Mouse (Mus musculus) duodenum, adult 2 months (tissue): ENCODE results near the gene Kcnip1. TPM values are rescaled to one million over a fixed set of nuclear protein-coding genes. Genes with fewer than 3 reads are reported as not detected.

Experiments used
- polyA plus RNA-seq: library from polyadenylated mRNA; depleted of rRNA; stranded (reverse); fragments of >200 nt; gene quantifications from 2 replicates; pipeline ENCODE4 v1.2.3, GENCODE M21; 2012; ENCODE audit warnings: low replicate concordance; rRNA removed

Kcnip1 gene
- 0.42 TPM in 1 of 2 replicates, not detected in the other for polyA plus RNA-seq

DNA sequence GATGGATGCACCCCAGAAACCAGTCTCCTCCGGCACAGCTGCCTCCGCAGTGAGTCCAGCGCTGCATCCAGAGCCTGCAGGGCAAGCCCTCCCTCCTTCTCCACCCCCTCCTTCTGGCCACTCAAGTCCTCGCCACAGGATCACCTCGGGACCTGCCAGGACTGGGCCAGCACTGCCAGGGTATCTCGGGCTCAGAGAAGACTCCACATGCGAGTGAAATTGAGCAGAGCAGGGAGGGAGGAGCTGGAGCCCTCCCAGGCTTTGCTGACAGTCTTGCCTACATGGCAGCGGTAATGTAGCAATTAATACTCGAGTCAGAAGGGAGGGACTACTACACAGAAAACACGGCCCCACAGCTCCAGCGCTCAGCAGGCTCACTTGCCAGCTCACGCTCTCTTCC lies at the start of gene Kcnip1:
Kcnip1 (minus strand) TSS at position 215 of the 400 bp plus-strand sequence.

DNA sequence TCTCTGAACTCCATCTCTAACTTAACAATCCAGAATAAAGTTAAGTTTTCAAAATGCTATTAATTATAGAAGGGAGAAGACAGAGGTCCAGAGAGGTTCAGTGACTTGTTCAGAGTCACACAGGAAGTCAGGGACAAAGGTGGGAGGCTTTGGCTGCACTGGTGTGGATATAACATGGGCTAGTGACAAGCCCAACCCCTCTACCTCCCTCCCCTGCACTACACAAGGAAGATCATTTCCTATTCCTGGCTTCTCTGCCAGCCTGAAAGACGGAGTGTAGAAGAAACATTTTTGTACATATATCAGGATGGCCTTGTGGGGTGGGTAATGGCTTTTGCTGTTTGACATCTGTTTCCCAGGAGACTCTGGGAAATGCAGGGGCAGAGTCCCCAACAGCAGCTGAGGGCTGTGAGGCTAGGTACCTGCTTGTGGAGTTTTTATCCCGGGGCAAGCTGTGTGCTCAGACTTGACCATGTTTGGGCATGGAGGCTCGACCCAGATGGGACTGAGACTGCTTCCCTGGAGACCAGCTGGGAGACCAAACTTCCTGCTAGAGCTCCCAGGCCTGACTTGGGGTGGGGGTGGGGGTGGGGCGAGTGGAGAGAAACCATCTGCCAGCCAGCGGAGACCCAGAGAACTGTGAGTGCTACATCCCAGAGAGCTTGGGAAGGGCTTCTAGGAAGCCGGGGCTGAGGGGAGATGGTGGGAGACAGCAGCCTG lies 30.1 kb downstream of the Kcnip1 start, which contains the start of gene Kcnmb1:
Kcnmb1 (plus strand) TSS at position 326 of the 720 bp plus-strand sequence.

DNA sequence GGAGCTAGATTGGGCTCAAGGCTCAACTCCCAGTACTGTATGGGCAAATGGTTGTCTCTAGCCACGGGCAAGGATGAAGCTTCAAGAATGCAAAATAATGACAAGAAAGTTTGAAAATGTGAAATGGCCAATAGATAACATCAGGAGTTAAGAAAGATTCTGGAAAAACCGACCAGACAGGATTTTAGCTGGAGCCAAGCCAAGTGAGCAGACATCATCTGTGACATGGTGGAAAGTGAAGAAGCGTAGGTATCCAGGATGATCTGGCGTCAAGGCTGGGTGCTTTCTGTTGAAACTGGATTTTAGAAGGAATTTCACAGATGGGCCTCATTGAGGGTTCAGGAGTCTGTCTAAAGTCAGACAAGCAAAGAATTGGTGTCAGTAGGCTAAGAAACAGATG lies 394.0 kb downstream of the Kcnip1 start, which contains the start of gene D130052B06Rik:
D130052B06Rik (plus strand) TSS at position 317 of the 400 bp plus-strand sequence.

Other genes with a start within 250 kb of the Kcnip1 start
- gene Kcnmb1, start 30.1 kb downstream of the Kcnip1 start, polyA plus RNA-seq, result 0.96 and 3.5 TPM in 2 replicates
- gene Lcp2, start 53.8 kb upstream of the Kcnip1 start, polyA plus RNA-seq, result 1.7 and 2.1 TPM in 2 replicates
- gene 4930469K13Rik, start 105.4 kb upstream of the Kcnip1 start, polyA plus RNA-seq, result not detected in 2 replicates
- not detected in 2 replicates for gene Foxi1, start 214.9 kb upstream of the Kcnip1 start, polyA plus RNA-seq